Mouse (Mus musculus) ES-E14 (cell line): Measurements from ENCODE around the gene 1700067K01Rik. TPM values are rescaled to one million over a fixed set of nuclear protein-coding genes. Genes with fewer than 3 reads are reported as not detected.

ENCODE experiments used
- DNase-seq: peaks from one replicate; pipeline ENCODE4 v3.0.0-alpha.2; 2013; ENCODE audit warnings: low read depth, low spot score
- H3K27ac ChIP-seq: 2 replicates; pipeline ENCODE4 v1.5.1; 2012; ENCODE audit warnings: low read depth, mild to moderate bottlenecking, low read length, moderate library complexity, mixed read lengths; ENCODE audit not compliant: poor library complexity, insufficient read depth, severe bottlenecking
- H3K36me3 ChIP-seq: 2 replicates; pipeline ENCODE4 v1.6.1; 2012; ENCODE audit warnings: mild to moderate bottlenecking, low read length, moderate library complexity, mixed read lengths; ENCODE audit not compliant: control insufficient read depth, poor library complexity, insufficient read depth, severe bottlenecking
- H3K4me1 ChIP-seq, 2 experiments: fragments of 150-350 bp in 1 of 2; sonication (generic) in 1 of 2; 2 replicates each; pipeline ENCODE4 v1.6.1; 2012; ENCODE audit warnings: low read length in 2 of 2, mild to moderate bottlenecking in 1 of 2, mixed read lengths in 1 of 2; ENCODE audit not compliant: control insufficient read depth in 2 of 2, insufficient read depth in 2 of 2, poor library complexity in 1 of 2
- H3K4me3 ChIP-seq, 2 experiments: fragments of 150-350 bp in 1 of 2; sonication (generic) in 1 of 2; 2 replicates each; pipeline ENCODE4 v1.5.1; 2012; ENCODE audit warnings: low read length in 2 of 2, low read depth in 1 of 2, mild to moderate bottlenecking in 1 of 2, mixed read lengths in 1 of 2; ENCODE audit not compliant: insufficient read depth in 1 of 2, poor library complexity in 1 of 2, severe bottlenecking in 1 of 2
- H3K9ac ChIP-seq: 2 replicates; pipeline ENCODE4 v1.6.1; 2012; ENCODE audit warnings: low read depth, mild to moderate bottlenecking, low read length, mixed read lengths; ENCODE audit not compliant: poor library complexity, insufficient read depth, severe bottlenecking
- H3K9me3 ChIP-seq: fragments of 150-350 bp; sonication (generic); 2 replicates; pipeline ENCODE4 v1.6.1; 2012; ENCODE audit warnings: low read depth, mild to moderate bottlenecking, low read length; ENCODE audit not compliant: control insufficient read depth, insufficient read depth
- CHD2 ChIP-seq: IDR thresholded peaks from 2 replicates; pipeline ENCODE4 v1.6.1; 2014; ENCODE audit warnings: mild to moderate bottlenecking, low read depth, low read length, inconsistent platforms
- HCFC1 ChIP-seq: IDR thresholded peaks from 2 replicates; pipeline ENCODE4 v1.6.1; 2012; ENCODE audit warnings: low read length, inconsistent platforms, borderline replicate concordance; ENCODE audit not compliant: insufficient read depth
- MAFK ChIP-seq: IDR thresholded peaks from 2 replicates; pipeline ENCODE4 v1.6.1; 2014; ENCODE audit warnings: mild to moderate bottlenecking, low read depth, low read length, inconsistent platforms; ENCODE audit not compliant: insufficient read depth
- ZC3H11A ChIP-seq: IDR thresholded peaks from 2 replicates; pipeline ENCODE4 v1.6.1; 2012; ENCODE audit warnings: low read depth, mild to moderate bottlenecking, inconsistent platforms, low read length, borderline replicate concordance
- ZNF384 ChIP-seq: IDR thresholded peaks from 2 replicates; pipeline ENCODE4 v1.6.1; 2012; ENCODE audit warnings: low read depth, low read length, inconsistent platforms
- in situ Hi-C, 2 experiments: fragments of 600-800 bp; cut with MboI; formaldehyde crosslinking; loops; one replicate each; pipeline ENCODE4 v1.15.1; 2025; ENCODE audit warnings: low sequenced_read_pairs in 2 of 2, inconsistent platforms in 1 of 2; ENCODE audit not compliant: unreplicated experiment in 2 of 2
- total RNA-seq: library from RNA; depleted of rRNA; stranded (reverse); fragments of 300-350 nt; gene quantifications from 2 replicates; pipeline ENCODE4 v1.2.3, GENCODE M21; 2012; rRNA removed

1700067K01Rik gene
- total RNA-seq, 1 experiment = 1.2 TPM

- in situ Hi-C loops = no loop called here
- no peak overlapping the region for H3K4me3 ChIP-seq
- no peaks in the 10 kb centered on the region for H3K4me1 ChIP-seq
- no peak overlapping the region for H3K9ac ChIP-seq
- no peak overlapping the region for H3K27ac ChIP-seq
- DNase-seq = no peak
- TF ChIP-seq ZNF384 (no peak), HCFC1 (no peak), MAFK (no peak)
- no peaks in the 10 kb centered on the region for H3K9me3 ChIP-seq
- H3K36me3 ChIP-seq = no peaks in the 10 kb centered on the region
Observed at GRCm38 (mm10) chr8:84052746-84053145, 51.4 kb downstream of the 1700067K01Rik start.

DNA sequence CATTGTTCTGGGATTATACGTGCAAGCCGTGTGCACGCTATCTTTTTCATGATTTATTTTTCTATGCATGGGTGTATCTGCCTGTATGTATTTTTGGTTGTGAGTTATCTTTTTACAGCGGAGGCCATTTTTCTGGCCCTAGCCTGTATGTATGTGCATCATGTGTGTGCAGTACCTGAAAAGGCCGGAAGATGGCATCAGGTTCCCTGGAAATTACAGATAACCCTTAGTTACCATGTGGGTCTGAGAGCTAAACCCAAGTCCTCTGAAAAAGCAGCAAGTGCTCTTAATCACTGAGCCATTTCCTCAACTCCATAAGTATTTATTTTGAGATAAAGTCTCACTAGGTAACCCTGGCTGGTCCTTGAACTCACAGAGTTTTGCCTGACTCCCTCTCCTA is 51.9 kb downstream of the 1700067K01Rik start:
- no peaks in the 10 kb centered on the region for H3K9me3 ChIP-seq
- DNase-seq = no peak
- H3K4me1 ChIP-seq = no peaks in the 10 kb centered on the region
- no peak overlapping the region for H3K9ac ChIP-seq
- TF ChIP-seq CHD2 = no peak
- peak; percentile 20; the same call in 1 of the 2 replicates for TF ChIP-seq ZC3H11A
- no peaks in the 10 kb centered on the region for H3K36me3 ChIP-seq
- H3K27ac ChIP-seq = no peak overlapping the region
- H3K4me3 ChIP-seq = no peak overlapping the region
- in situ Hi-C loops = no loop called here

Other genes starting within 250 kb of the 1700067K01Rik start
- gene Adgrl1, start 101.4 kb upstream of the 1700067K01Rik start, total RNA-seq = 119 and 213 TPM in 2 replicates
- gene Gm10644, start 46.3 kb upstream of the 1700067K01Rik start, total RNA-seq = 1.8 and 3.1 TPM in 2 replicates
- 30.3 and 43.3 TPM in 2 replicates for gene Asf1b, start 46.0 kb upstream of the 1700067K01Rik start, total RNA-seq
- 19.4 and 31.4 TPM in 2 replicates for gene Prkaca, start 28.5 kb upstream of the 1700067K01Rik start, total RNA-seq
- 125 and 191 TPM in 2 replicates for gene Samd1, start 3.8 kb upstream of the 1700067K01Rik start, total RNA-seq
- gene 2210011C24Rik, start 10.7 kb downstream of the 1700067K01Rik start, total RNA-seq = 4.6 and 9.1 TPM in 2 replicates
- gene Palm3, start 20.0 kb downstream of the 1700067K01Rik start, total RNA-seq = 25.5 and 29.0 TPM in 2 replicates
- gene Il27ra, start 41.1 kb downstream of the 1700067K01Rik start, total RNA-seq = 0.89 and 3.6 TPM in 2 replicates
- 7.3 and 26.6 TPM in 2 replicates for gene Rln3, start 43.5 kb downstream of the 1700067K01Rik start, total RNA-seq
- gene Gm10643, start 63.6 kb downstream of the 1700067K01Rik start, total RNA-seq = 1.5 and 1.7 TPM in 2 replicates
- gene Rfx1, start 65.3 kb downstream of the 1700067K01Rik start, total RNA-seq = 16.2 and 22.3 TPM in 2 replicates
- gene Dcaf15, start 103.3 kb downstream of the 1700067K01Rik start, total RNA-seq = 53.5 and 62.0 TPM in 2 replicates
- gene Podnl1, start 124.5 kb downstream of the 1700067K01Rik start, total RNA-seq = 1.5 and 2.0 TPM in 2 replicates
- 17.7 and 18.9 TPM in 2 replicates for gene Cc2d1a, start 146.4 kb downstream of the 1700067K01Rik start, total RNA-seq
- 4.9 TPM in 2 replicates for gene 4930432K21Rik, start 146.5 kb downstream of the 1700067K01Rik start, total RNA-seq
- gene Nanos3, start 183.7 kb downstream of the 1700067K01Rik start, total RNA-seq = 7.0 and 9.9 TPM in 2 replicates
- gene Zswim4, start 235.6 kb downstream of the 1700067K01Rik start, total RNA-seq = 22.1 and 24.6 TPM in 2 replicates
- 148 and 181 TPM in 2 replicates for gene D8Ertd738e, start 248.2 kb downstream of the 1700067K01Rik start, total RNA-seq